Mouse (Mus musculus) urinary bladder, adult 2 months (tissue): ENCODE results near the gene Ublcp1. TPM values are rescaled to one million over a fixed set of nuclear protein-coding genes. Genes with fewer than 3 reads are reported as not detected.

Experiments
- DNase-seq: peaks from one replicate; pipeline ENCODE4 v3.0.0; 2022; ENCODE audit warnings: low spot score
- polyA plus RNA-seq: library from polyadenylated mRNA; depleted of rRNA; stranded (reverse); fragments of >200 nt; gene quantifications from 2 replicates; pipeline ENCODE4 v1.2.3, GENCODE M21; 2012; rRNA removed

Ublcp1 gene
- polyA plus RNA-seq, 1 experiment = 50.8 TPM

- no peak for DNase-seq
These were observed 47.8 kb downstream of the Ublcp1 start for GRCm38 (mm10) chr11:44422337-44423111.

GRCm38 (mm10) chr11:44417403-44417802 lies 52.9 kb downstream of the Ublcp1 start:
- DNase-seq = no peak

GRCm38 (mm10) chr11:44414605-44415004 lies 55.7 kb downstream of the Ublcp1 start:
- DNase-seq = no peak

- DNase-seq = no peak
These were observed 56.9 kb downstream of the Ublcp1 start for GRCm38 (mm10) chr11:44413371-44413770.

GRCm38 (mm10) chr11:44412276-44412675 lies 58.0 kb downstream of the Ublcp1 start:
- no peak for DNase-seq

- DNase-seq = no peak
These were observed 59.9 kb downstream of the Ublcp1 start for GRCm38 (mm10) chr11:44410413-44410812.

GRCm38 (mm10) chr11:44408626-44409025 lies 61.7 kb downstream of the Ublcp1 start:
- no peak for DNase-seq

GRCm38 (mm10) chr11:44406457-44406856 lies 63.8 kb downstream of the Ublcp1 start:
- no peak for DNase-seq

GRCm38 (mm10) chr11:44405961-44406360 lies 64.3 kb downstream of the Ublcp1 start:
- no peak for DNase-seq

GRCm38 (mm10) chr11:44405113-44405512 lies 65.2 kb downstream of the Ublcp1 start:
- DNase-seq = no peak

Other genes starting within 250 kb of the Ublcp1 start
- gene Il12b, start 70.4 kb downstream of the Ublcp1 start, polyA plus RNA-seq = 0.09 and 0.11 TPM in 2 replicates
- 89.3 and 99.8 TPM in 2 replicates for gene Rnf145, start 48.5 kb upstream of the Ublcp1 start, polyA plus RNA-seq
- 9.6 and 10.6 TPM in 2 replicates for gene Ebf1, start 146.8 kb upstream of the Ublcp1 start, polyA plus RNA-seq